Mouse (Mus musculus): ENCODE measurements around the gene Ebf1.

GRCm38 (mm10) chr11:44661875-44662274 lies 44.8 kb downstream of the Ebf1 start:
- no peak for TF ChIP-seq CTCF (IDR thresholded peaks at IDR 0.05; ENCODE audit: low read depth)
- no peak for TF ChIP-seq EP300 (optimal IDR thresholded peaks at IDR 0.05)

Data from stomach, postnatal 0 days (tissue).